Mouse (Mus musculus): Measurements from ENCODE around the gene Fpr-rs7. TPM values are rescaled to one million over a fixed set of nuclear protein-coding genes. Genes with fewer than 3 reads are reported as not detected.

Gene Fpr-rs7
- not detected for polyA plus RNA-seq (2017; shearing (Covaris generic))

DNA sequence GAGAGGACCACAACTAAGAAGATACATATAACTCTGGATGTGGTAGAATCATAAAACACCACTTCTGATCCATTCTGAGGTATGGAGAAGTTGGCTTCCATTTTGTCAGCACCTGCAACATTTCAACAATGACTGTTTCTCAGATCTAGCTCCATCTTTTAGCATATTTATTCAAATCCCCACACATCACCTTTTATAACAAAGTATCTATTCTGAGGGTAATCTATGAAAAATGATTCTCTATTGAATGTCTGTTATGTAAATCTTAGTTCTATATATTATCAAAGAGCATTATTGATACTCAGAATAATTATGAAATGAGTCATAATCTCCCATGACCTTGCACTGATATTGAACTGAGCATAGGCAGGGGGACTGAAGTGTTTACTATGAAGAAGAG is at the start of gene Fpr-rs7:
Gene Fpr-rs7, minus strand, starts transcription at position 101 of the 400 bp plus-strand sequence.

Other genes with a start within 250 kb of the Fpr-rs7 start
- gene Vmn2r104, start 65.9 kb downstream of the Fpr-rs7 start, polyA plus RNA-seq (2017; shearing (Covaris generic)) = 0.13 TPM
- gene Fpr-rs6, start 68.9 kb upstream of the Fpr-rs7 start, polyA plus RNA-seq (2017; shearing (Covaris generic)) = not detected
- not detected for gene Vmn2r105, start 120.8 kb upstream of the Fpr-rs7 start, polyA plus RNA-seq (2017; shearing (Covaris generic))
- not detected for gene Vmn2r106, start 171.3 kb upstream of the Fpr-rs7 start, polyA plus RNA-seq (2017; shearing (Covaris generic))
- gene Vmn2r107, start 231.0 kb upstream of the Fpr-rs7 start, polyA plus RNA-seq (2017; shearing (Covaris generic)) = not detected